Mouse (Mus musculus): ENCODE data around the gene Rrp12. TPM values are rescaled to one million over a fixed set of nuclear protein-coding genes. Genes with fewer than 3 reads are reported as not detected.

Rrp12 gene
- total RNA-seq, 2 experiments from 2014 or later, result 33.0 to 33.5 TPM

DNA sequence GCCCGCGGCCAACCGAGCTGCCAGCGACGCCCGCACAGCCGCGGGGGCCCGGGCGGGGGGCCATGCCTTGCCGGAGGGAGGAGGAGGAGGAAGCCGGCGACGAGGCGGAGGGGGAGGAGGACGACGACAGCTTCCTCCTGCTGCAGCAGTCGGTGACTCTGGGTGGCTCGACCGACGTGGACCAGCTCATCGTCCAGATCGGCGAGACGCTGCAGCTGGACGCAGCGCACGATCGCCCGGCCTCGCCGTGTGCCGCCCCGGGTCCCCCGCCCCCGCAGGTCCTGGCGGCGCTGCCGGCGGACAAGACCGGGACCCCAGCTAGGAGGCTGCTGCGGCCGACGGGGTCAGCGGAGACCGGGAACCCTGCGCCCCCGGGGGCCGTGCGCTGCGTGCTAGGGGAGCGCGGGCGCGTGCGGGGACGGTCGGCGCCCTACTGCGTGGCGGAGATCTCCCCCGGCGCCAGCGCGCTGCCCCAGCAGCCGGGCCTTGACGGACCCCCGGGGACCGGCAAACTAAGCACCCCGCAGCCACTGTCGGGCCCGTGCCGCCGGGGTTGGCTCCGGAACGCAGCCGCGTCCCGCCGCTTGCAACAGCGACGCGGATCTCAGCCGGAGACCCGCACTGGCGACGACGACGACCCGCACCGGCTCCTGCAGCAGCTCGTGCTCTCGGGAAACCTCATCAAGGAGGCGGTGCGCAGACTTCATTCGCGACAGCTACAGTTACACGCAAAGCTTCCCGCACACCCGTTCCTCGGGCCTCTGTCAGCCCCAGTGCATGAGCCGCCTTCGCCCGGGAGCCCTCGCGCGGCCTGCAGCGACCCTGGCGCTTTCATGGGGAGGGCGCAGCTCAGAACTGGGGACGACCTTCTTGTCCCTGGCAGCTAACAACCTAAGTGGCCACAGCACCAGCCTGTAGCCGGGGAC is 65.6 kb downstream of the Rrp12 start:
- intact Hi-C loops (cut with DNase I), result no loop called here
- peak; percentile 44 for DNase-seq

DNA sequence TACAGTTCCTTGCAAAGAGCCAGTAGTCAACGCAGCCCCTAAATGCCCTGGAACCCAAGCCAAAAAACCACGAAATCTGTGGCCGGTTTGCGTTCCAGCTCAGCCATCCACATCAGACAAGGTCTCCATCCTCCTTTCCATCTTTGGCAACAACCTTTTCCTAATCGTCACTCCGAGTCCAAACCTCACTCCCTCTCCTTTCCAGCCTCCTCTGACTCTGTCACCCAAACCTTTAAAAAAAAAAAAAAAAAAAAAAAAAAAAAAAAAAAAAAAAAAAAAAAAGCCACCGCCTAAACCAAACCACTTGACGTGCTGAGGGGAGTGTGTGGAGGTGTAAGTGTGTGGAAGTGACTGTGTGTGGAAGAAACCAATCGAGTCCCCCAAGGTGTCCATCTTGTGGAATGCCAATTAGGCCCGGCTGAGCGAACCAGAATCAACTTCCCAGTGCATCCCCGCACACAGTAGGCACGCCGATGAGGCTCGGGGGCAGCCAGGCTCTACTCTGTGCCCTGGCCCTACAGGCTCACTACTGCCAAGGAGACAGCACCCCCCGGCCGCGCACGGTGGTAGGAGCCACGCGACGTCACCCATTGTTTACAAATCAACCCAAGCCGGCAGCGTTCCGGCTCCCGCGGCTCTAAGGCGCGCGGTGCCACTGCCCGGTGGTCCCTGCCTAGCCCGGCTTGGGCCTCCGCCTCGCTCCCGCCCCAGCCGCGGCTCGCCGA is 66.4 kb downstream of the Rrp12 start, which contains the start of gene Frat1:
Gene Frat1, plus strand, starts transcription at position 590 of the 725 bp plus-strand sequence.
- DNase-seq, result peak; percentile 90
- intact Hi-C loops (cut with DNase I), result no loop called here

DNA sequence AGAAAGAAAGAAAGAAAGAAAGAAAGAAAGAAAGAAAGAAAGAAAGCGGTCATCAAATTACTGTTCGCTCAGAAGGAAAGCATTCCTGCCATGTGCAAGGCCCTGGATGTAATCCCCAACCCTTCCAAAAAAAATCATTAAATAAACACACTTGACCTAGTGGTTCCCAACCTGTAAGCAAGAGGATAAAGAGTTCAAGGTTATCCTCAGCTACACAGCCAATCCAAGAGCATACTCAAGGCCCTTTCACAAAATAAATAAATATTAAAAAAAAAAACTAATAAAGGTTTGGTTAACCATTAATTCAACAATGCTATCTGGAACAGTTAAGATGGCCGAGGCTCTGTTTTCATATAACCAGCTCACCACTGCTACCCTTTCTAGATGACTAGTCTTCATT is 67.0 kb downstream of the Rrp12 start:
- intact Hi-C loops (cut with DNase I), result no loop called here
- no peak for DNase-seq

DNA sequence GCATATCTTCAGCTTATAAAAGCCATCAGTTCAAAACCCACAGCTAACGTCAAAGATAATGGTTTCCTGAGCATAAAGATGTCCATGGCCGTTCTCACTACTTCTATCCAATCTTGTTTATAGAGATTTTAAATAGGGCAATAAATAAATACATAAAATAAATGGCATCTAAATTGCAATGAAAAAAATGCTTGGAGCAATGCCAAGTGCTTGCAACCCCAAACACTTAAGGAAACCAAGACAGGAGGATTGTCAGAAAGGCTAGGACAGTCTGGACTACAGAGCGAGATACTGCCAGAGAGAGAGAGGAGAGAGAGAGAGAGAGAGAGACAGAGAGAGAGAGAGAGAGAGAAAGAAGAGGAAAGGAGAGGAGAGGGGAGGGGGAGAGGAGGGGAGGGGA is 69.4 kb downstream of the Rrp12 start:
- intact Hi-C loops (cut with DNase I), result no loop called here
- DNase-seq, result no peak

DNA sequence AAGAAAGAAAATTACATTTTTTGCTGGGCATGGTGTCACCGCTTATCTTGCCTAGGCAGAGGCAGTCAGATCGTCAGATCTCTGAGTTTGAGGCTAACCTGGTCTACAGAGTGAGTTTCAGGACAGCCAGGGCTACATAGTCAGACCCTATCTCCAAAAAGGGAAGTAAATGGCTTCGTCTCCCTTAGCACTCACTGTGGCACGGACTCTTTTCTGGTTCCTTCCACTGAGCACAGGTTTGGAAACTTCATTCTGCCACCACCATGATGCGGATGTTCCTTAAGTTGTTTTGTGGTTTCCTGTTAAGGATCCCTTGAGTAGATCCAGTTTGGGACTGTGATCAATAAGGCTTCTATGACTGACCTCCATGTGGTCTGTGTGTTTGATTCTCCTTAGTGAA is 71.0 kb downstream of the Rrp12 start:
- no peak for DNase-seq
- intact Hi-C loops (cut with DNase I), result no loop called here

DNA sequence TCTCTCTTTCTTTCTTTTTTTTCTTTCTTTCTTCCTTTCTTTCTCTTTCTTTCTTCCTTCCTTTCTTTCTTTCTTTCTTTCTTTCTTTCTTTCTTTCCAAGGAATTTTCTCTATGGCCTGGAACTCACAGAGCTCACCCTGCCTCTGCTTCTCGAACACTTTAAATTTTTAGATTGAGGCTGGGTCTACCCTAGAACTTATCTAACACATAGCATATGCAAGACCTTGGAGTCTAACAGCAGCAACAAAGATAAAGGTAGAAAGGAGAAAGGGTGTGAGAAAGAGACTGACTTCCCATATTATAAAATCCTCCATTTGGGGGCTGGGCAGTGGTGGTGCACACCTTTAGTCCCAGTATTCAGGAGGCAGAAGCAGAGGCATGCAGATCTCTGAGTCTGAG is 73.4 kb downstream of the Rrp12 start:
- no peak for DNase-seq
- intact Hi-C loops (cut with DNase I), result no loop called here

DNA sequence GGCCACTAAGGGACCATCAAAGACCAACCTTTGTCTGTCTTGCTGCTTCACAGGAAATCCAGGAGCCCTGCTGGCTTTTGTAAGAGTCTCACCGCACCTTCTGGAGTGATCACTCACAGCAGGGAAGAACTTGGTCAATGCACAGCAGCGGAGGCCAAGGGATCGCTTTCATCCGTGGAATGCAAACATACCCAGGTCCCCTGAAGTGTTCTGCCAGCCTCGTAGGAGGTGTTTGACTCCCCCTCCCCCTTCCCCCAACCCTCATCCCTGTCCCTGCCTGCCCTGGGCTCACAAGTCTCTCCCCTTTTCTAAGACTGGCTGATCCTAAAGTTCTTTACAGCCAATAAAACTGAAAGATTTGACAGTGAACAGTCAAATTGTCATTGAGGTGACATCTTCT is 74.5 kb downstream of the Rrp12 start:
- DNase-seq, result no peak
- intact Hi-C loops (cut with DNase I), result no loop called here

DNA sequence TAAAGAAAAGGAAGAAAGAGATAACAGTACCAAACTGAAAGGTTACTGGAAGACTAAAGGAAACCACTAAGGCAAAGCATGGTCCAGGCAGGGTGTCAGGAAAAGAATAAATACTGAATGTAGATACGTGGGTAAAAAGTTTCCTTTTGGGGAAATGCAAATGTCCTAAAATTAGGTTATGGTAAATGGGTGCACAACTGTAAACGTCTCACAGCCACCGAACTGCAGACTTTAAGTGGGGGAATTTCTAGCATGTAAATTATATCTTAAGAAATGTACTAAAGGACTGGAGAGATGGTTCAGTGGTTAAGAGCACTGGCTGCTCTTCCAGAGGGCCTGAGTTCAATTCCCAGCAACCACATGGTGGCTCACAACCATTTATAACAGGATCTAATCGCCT is 77.2 kb downstream of the Rrp12 start:
- intact Hi-C loops (cut with DNase I), result no loop called here
- no peak for DNase-seq

DNA sequence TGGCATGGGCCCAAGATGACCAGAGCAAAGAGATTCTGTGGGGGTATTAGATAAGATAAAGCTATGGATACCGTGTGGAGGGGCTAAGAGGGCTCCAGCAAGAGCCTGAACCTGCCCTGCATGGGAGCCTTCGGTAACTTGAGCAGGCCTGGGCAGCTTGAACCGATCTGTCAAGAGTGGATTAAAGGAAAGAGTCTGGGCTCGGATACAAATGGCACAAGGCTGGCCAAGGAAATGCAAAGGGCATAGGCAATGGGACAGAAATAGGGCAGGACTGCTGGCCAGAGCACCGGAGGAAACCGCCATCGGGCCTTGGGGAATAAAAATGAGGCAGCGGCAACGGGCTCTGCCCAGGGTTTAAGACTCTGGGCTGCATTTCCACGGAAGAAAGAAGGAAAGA is 78.6 kb downstream of the Rrp12 start:
- DNase-seq, result no peak
- intact Hi-C loops (cut with DNase I), result no loop called here

DNA sequence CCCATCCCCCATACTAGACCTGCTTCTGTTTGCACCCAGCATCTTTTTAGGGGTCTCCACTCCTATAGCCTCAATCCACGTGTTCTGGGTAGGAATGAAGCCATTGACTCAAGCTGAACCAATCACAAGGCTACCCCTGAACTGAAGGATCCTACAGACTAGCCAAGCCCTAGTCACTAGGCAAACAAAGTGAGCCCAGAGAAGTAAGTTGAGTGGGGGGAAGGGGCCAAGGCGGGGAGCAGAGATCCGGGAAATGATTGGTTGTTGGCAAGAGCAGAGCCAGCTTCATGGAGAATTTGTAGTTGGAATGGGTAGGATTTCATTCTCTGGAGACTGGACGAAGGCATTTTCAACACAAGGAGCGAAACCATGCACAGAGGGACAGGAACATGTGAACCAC is 79.1 kb downstream of the Rrp12 start:
- no peak for DNase-seq
- intact Hi-C loops (cut with DNase I), result no loop called here

DNA sequence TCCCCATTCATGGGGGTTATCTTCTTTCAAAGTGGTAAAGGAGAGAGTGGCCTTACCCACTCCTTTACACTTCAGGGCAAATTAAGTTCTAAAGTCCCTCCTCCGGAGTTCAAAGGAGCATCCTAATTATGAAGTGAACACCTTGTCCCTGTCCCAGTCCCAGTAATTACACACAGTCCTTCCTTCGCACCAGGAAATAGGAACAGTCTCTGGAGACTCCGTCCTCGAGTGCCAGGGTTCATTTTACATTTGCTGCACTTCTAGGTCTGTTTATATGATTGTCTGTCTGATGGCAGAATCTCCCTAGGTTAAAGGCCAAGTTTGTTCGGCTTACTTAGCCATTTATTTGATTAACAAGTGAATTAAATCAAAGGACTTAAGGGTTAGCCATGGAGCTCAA is 79.6 kb downstream of the Rrp12 start:
- DNase-seq, result no peak

DNA sequence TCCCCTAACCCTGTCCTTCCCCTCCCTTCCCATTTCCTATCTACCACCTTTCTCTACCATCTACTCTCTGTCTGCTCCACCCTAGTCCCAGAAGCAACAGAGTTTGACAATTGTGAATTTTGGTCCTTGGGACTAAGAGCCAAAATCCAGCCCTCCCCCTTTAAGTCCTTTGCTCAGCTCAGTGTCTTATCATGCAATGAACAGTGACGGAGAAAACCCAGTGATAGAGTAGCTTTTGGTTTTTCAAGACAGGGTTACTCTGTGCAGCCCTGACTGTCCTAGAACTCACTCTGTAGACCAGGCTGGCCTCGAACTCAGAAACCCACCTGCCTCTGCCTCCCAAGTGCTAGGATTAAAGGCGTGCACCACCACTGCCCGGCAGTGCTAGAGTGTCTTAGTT is 82.6 kb downstream of the Rrp12 start:
- intact Hi-C loops (cut with DNase I), result no loop called here
- no peak for DNase-seq

More for the DNA sequence above, 79.6 kb downstream of the Rrp12 start:
- intact Hi-C loops (cut with DNase I), result no loop called here

Other genes with a start within 250 kb of the Rrp12 start
- 10 to 100 TPM; 56.8 to 70.8 TPM for gene Slit1, start 152.5 kb downstream of the Rrp12 start, total RNA-seq (2021)
- gene Arhgap19, start 94.1 kb downstream of the Rrp12 start, total RNA-seq (2021), result 1 to 10 TPM; 4.2 to 4.3 TPM
- gene Frat1, start 66.2 kb downstream of the Rrp12 start, total RNA-seq (2021), result 10 to 100 TPM; 20.4 to 21.7 TPM
- 10 to 100 TPM; 13.3 to 14.1 TPM for gene Frat2, start 48.0 kb downstream of the Rrp12 start, total RNA-seq (2021)
- 100 to 1,000 TPM; 288 to 313 TPM for gene Pgam1, start 15.8 kb upstream of the Rrp12 start, total RNA-seq (2021)
- 10 to 100 TPM; 30.8 to 36.8 TPM for gene Exosc1, start 37.2 kb upstream of the Rrp12 start, total RNA-seq (2021)
- 10 to 100 TPM; 67.6 to 72.9 TPM for gene Zdhhc16, start 37.3 kb upstream of the Rrp12 start, total RNA-seq (2021)
- 10 to 100 TPM; 38.4 to 51.1 TPM for gene Mms19, start 85.0 kb upstream of the Rrp12 start, total RNA-seq (2021)
- gene Ubtd1, start 85.6 kb upstream of the Rrp12 start, total RNA-seq (2021), result 10 to 100 TPM; 12.7 to 13.5 TPM
- gene Ankrd2, start 139.8 kb upstream of the Rrp12 start, total RNA-seq (2021), result not detected
- 10 to 100 TPM in 1 of 2 experiments, 1 to 10 TPM in 1; 9.0 to 10.2 TPM for gene Hoga1, start 149.4 kb upstream of the Rrp12 start, total RNA-seq (2021)
- gene 4933411K16Rik, start 156.1 kb upstream of the Rrp12 start, total RNA-seq (2021), result 1 to 10 TPM; 2.2 to 2.6 TPM
- gene Morn4, start 190.2 kb upstream of the Rrp12 start, total RNA-seq (2021), result 100 to 1,000 TPM; 108 to 113 TPM
- gene Pi4k2a, start 194.3 kb upstream of the Rrp12 start, total RNA-seq (2021), result 10 to 100 TPM; 39.5 TPM
- gene Avpi1, start 232.9 kb upstream of the Rrp12 start, total RNA-seq (2021), result 1 to 10 TPM; 7.4 to 8.5 TPM